Mouse (Mus musculus) lung, postnatal 0 days (tissue): ENCODE results near the gene Gtf2ird1. TPM values are rescaled to one million over a fixed set of nuclear protein-coding genes. Genes with fewer than 3 reads are reported as not detected.

Experiments used
- ATAC-seq: fragments of 200-750 bp; cut with Nextera tagmentation; 2 replicates; pipeline ENCODE4 v1.8.0; 2017; ENCODE audit warnings: moderate library complexity
- DNase-seq: peaks from one replicate; pipeline ENCODE4 v3.0.0-alpha.2; 2016; ENCODE audit warnings: low spot score
- H3K27ac ChIP-seq: fragments of 300-500 bp; sonication (generic); 2 replicates; pipeline ENCODE4 v1.5.1; 2014; ENCODE audit warnings: antibody characterized with exemption, mild to moderate bottlenecking, low read length, mixed read lengths
- H3K27me3 ChIP-seq: fragments of 300-500 bp; sonication (generic); replicated peaks from 2 replicates; pipeline ENCODE4 v1.6.1; 2014; ENCODE audit warnings: low read length, mixed read lengths; ENCODE audit not compliant: insufficient read depth
- H3K36me3 ChIP-seq: fragments of 300-500 bp; sonication (generic); 2 replicates; pipeline ENCODE4 v1.6.1; 2014; ENCODE audit warnings: low read length, mixed read lengths; ENCODE audit not compliant: insufficient read depth
- H3K4me1 ChIP-seq: fragments of 300-500 bp; sonication (generic); 2 replicates; pipeline ENCODE4 v1.6.1; 2014; ENCODE audit warnings: antibody characterized with exemption, low read depth, low read length, mixed read lengths; ENCODE audit not compliant: insufficient read depth
- H3K4me2 ChIP-seq: fragments of 300-500 bp; sonication (generic); replicated peaks from 2 replicates; pipeline ENCODE4 v1.6.1; 2014; ENCODE audit warnings: low read depth, mild to moderate bottlenecking, low read length, moderate library complexity, mixed read lengths
- H3K4me3 ChIP-seq: fragments of 300-500 bp; sonication (generic); 2 replicates; pipeline ENCODE4 v1.5.1; 2014; ENCODE audit warnings: low read depth, low read length
- H3K9ac ChIP-seq: fragments of 300-500 bp; sonication (generic); replicated peaks from 2 replicates; pipeline ENCODE4 v1.6.1; 2014; ENCODE audit warnings: low read depth, mild to moderate bottlenecking
- H3K9me3 ChIP-seq: fragments of 300-500 bp; sonication (generic); 2 replicates; pipeline ENCODE4 v1.6.1; 2016; ENCODE audit warnings: low read length, mixed read lengths
- CTCF ChIP-seq: IDR thresholded peaks from 2 replicates; pipeline ENCODE4 v1.5.1; 2016; ENCODE audit warnings: antibody characterized with exemption, mild to moderate bottlenecking
- EP300 ChIP-seq: IDR thresholded peaks from 2 replicates; pipeline ENCODE4 v1.6.1; 2016; ENCODE audit warnings: antibody characterized with exemption, mild to moderate bottlenecking, control low read depth
- WGBS: fragments of 180-500 bp; shearing (Covaris S2); extraction: QIAGEN DNeasy Blood & Tissue Kit; methylation state at CpG from one replicate; pipeline ENCODE4 v1.1.7; 2014; 5-methylcytosine and 5-hydroxymethylcytosine counted together
- polyA plus RNA-seq: library from polyadenylated mRNA; unstranded; fragments of >200 nt; fragmentation: Nextera tagmentation; extraction: Ambion mirVana; gene quantifications from 2 replicates; pipeline ENCODE4 v1.2.1, GENCODE M21; 2015

Gtf2ird1 gene
- polyA plus RNA-seq = 31.9 and 36.1 TPM in 2 replicates

- H3K4me3 ChIP-seq = peak within 1 kb of the TSS; percentile 65
- H3K4me2 ChIP-seq = peak within 1 kb of the TSS; percentile 82
- no peaks in the 10 kb centered on the region for H3K9me3 ChIP-seq
- H3K4me1 ChIP-seq = peaks cover 5% of the 10 kb centered on the region
- ATAC-seq (peak; percentile 91), DNase-seq (peak; percentile 91)
- peak within 1 kb of the TSS; percentile 69 for H3K9ac ChIP-seq
- no peak for TF ChIP-seq CTCF
- no peak for TF ChIP-seq EP300
- WGBS = under 1% methylated on average over 30 of the region's 44 CpGs
- no peaks in the 10 kb centered on the region; the same call in 1 of the 2 replicates for H3K36me3 ChIP-seq
- H3K27me3 ChIP-seq = no peaks in the 10 kb centered on the region
- H3K27ac ChIP-seq = peak within 1 kb of the TSS; percentile 79
Measured at GRCm38 (mm10) chr5:134456503-134456962, at the start of gene Gtf2ird1. Gene Gtf2ird1, minus strand, starts transcription at chr5:134456716.

- ATAC-seq (no peak), DNase-seq (no peak)
- no peak overlapping the region for H3K4me3 ChIP-seq
- H3K9me3 ChIP-seq = no peaks in the 10 kb centered on the region
- H3K27ac ChIP-seq = no peak overlapping the region
- WGBS = 62% methylated on average over 9 of the region's 9 CpGs
- H3K36me3 ChIP-seq = peaks cover 17% of the 10 kb centered on the region; the same call in 1 of the 2 replicates
- no peaks in the 10 kb centered on the region for H3K27me3 ChIP-seq
- H3K4me1 ChIP-seq = no peaks in the 10 kb centered on the region
- no peak overlapping the region for H3K4me2 ChIP-seq
- TF ChIP-seq CTCF (no peak), EP300 (no peak)
- H3K9ac ChIP-seq = no peak overlapping the region
Measured at GRCm38 (mm10) chr5:134505810-134506292, 49.3 kb upstream of the Gtf2ird1 start.

GRCm38 (mm10) chr5:134502591-134502990 is 46.1 kb upstream of the Gtf2ird1 start:
- Histone ChIP-seq H3K4me1 (no peaks in the 10 kb centered on the region), H3K27ac (no peak overlapping the region), H3K36me3 (peaks cover 17% of the 10 kb centered on the region; the same call in 1 of the 2 replicates), H3K4me2 (no peak overlapping the region), H3K27me3 (no peaks in the 10 kb centered on the region), H3K4me3 (no peak overlapping the region), H3K9me3 (no peaks in the 10 kb centered on the region), H3K9ac (no peak overlapping the region)
- WGBS = 92% methylated on average over 18 of the region's 18 CpGs
- TF ChIP-seq CTCF (no peak), EP300 (no peak)
- no peak for ATAC-seq
- DNase-seq = no peak

GRCm38 (mm10) chr5:134501453-134501852 is 44.9 kb upstream of the Gtf2ird1 start:
- Histone ChIP-seq H3K4me2 (no peak overlapping the region), H3K27ac (no peak overlapping the region), H3K27me3 (no peaks in the 10 kb centered on the region), H3K9me3 (no peaks in the 10 kb centered on the region), H3K9ac (no peak overlapping the region), H3K4me3 (no peak overlapping the region), H3K4me1 (no peaks in the 10 kb centered on the region), H3K36me3 (peaks cover 17% of the 10 kb centered on the region; the same call in 1 of the 2 replicates)
- TF ChIP-seq EP300 (no peak), CTCF (peak; percentile 54)
- ATAC-seq (no peak; the same call in 1 of the 2 replicates), DNase-seq (no peak)
- WGBS = 88% methylated on average over 9 of the region's 9 CpGs

- no peak overlapping the region for H3K27ac ChIP-seq
- 91% methylated on average over 3 of the region's 3 CpGs for WGBS
- no peak overlapping the region for H3K4me3 ChIP-seq
- ATAC-seq (no peak), DNase-seq (no peak)
- no peak overlapping the region for H3K4me2 ChIP-seq
- H3K9ac ChIP-seq = no peak overlapping the region
- H3K27me3 ChIP-seq = no peaks in the 10 kb centered on the region
- no peak for TF ChIP-seq CTCF
- TF ChIP-seq EP300 = no peak
- H3K9me3 ChIP-seq = no peaks in the 10 kb centered on the region
- no peaks in the 10 kb centered on the region for H3K4me1 ChIP-seq
- H3K36me3 ChIP-seq = peaks cover 17% of the 10 kb centered on the region; the same call in 1 of the 2 replicates
Measured at GRCm38 (mm10) chr5:134500681-134501080, 44.2 kb upstream of the Gtf2ird1 start.

- Histone ChIP-seq H3K9me3 (no peaks in the 10 kb centered on the region), H3K4me3 (no peak overlapping the region), H3K4me2 (no peak overlapping the region), H3K4me1 (no peaks in the 10 kb centered on the region), H3K27ac (no peak overlapping the region), H3K27me3 (no peaks in the 10 kb centered on the region), H3K36me3 (peaks cover 20% of the 10 kb centered on the region; the same call in 1 of the 2 replicates), H3K9ac (no peak overlapping the region)
- TF ChIP-seq EP300 (no peak), CTCF (peak; percentile 74)
- ATAC-seq = peak; percentile 35; the same call in 1 of the 2 replicates
- 77% methylated on average over 4 of the region's 4 CpGs for WGBS
- peak; percentile 43 for DNase-seq
Measured at GRCm38 (mm10) chr5:134500062-134500461, 43.5 kb upstream of the Gtf2ird1 start.
